Mouse (Mus musculus): ENCODE results near the gene Tmem145.

GRCm38 (mm10) chr7:25284766-25285165, 21.1 kb upstream of the Tmem145 start:
- TF ChIP-seq POLR2A (IDR thresholded peaks at IDR 0.05; ENCODE audit: extremely low read depth, insufficient read depth, low read length) (no peak), CTCF (IDR thresholded peaks at IDR 0.05; ENCODE audit: extremely low read depth, insufficient read depth, low read length) (no peak)
